ENCODE assay signal across 25 mouse cellular contexts in genomic region chrX:109845094-109845648, GRCm38 (mm10).
A peak's percentile ranks its signal among the peaks of the same experiment; 100 is the strongest.
DNase-seq lines count a peak whose midpoint lies in the region; ATAC-seq and TF ChIP-seq lines count a peak whose summit lies in the region.
"Had no signal": no experiment of that assay in that cellular context is flagged by ENCODE, and none has a peak within 500 bp of the region (broad histone marks: within the 10 kb centered on the region; RNA-seq: fewer than 3 reads in every experiment).

No protein-coding gene starts in this region.

- H3K36me3 ChIP-seq in forebrain, embryonic 14.5 days (ENCODE audit: control insufficient read depth, insufficient read depth, low read length) = no peaks in the 10 kb centered on the region
- no peaks in the 10 kb centered on the region for H3K36me3 ChIP-seq in forebrain, postnatal 0 days (ENCODE audit: insufficient read depth)
- H3K36me3 ChIP-seq: G1E; heart, embryonic 10.5 days; heart, embryonic 13.5 days; hindbrain, embryonic 12.5 days; hindbrain, embryonic 15.5 days had no signal

- H3K4me1 ChIP-seq in forebrain, embryonic 14.5 days (ENCODE audit: control insufficient read depth, insufficient read depth, low read length) = no peaks in the 10 kb centered on the region
- no peaks in the 10 kb centered on the region for H3K4me1 ChIP-seq in forebrain, postnatal 0 days (ENCODE audit: insufficient read depth)
- H3K4me1 ChIP-seq: heart, embryonic 10.5 days; heart, embryonic 13.5 days; hindbrain, embryonic 12.5 days; hindbrain, embryonic 15.5 days had no signal

- TF ChIP-seq POLR2A in brain, embryonic 14.5 days (IDR thresholded peaks at IDR 0.05; ENCODE audit: borderline replicate concordance, extremely low read depth, insufficient read depth, insufficient read length, poor library complexity, severe bottlenecking) = no peak

- peak; percentile 1 for DNase-seq in brain, adult 2 months (ENCODE audit: low read depth, low spot score)
- peak; percentile 77 for DNase-seq in brain, embryonic 14.5 days (ENCODE audit: low read depth)
- DNase-seq in forebrain, embryonic 14.5 days (ENCODE audit: low spot score) = peak; percentile 65
- peak; percentile 13 for DNase-seq in forebrain, postnatal 0 days
- DNase-seq in frontal cortex, postnatal 10 days (ENCODE audit: low spot score in 2 of 2) = no peak
- no peak for DNase-seq in urinary bladder, postnatal 10 days (ENCODE audit: low spot score)
- DNase-seq: adrenal gland, postnatal 10 days; adrenal gland, postnatal 36 days; cerebellum, adult 11-12 months; cerebellum, adult 8-10 months; cerebellum, postnatal 14 days; gastrocnemius, postnatal 10 days; gastrocnemius, postnatal 36 days; heart, adult 2 months; heart, postnatal 14 days; heart, postnatal 4 days; kidney, adult 2 months had no signal

- no peak overlapping the region for H3K27ac ChIP-seq in forebrain, embryonic 14.5 days (ENCODE audit: low read depth, low read length)
- no peak overlapping the region for H3K27ac ChIP-seq in forebrain, postnatal 0 days (ENCODE audit: low read depth, low read length)
- H3K27ac ChIP-seq: heart, adult 2 months; heart, embryonic 10.5 days; heart, embryonic 13.5 days; hindbrain, embryonic 12.5 days; hindbrain, embryonic 15.5 days had no signal

- no peaks in the 10 kb centered on the region for H3K9me3 ChIP-seq in forebrain, embryonic 14.5 days (replicated peaks; ENCODE audit: control insufficient read depth, low read length)
- H3K9me3 ChIP-seq in forebrain, postnatal 0 days (ENCODE audit: low read length) = no peaks in the 10 kb centered on the region
- H3K9me3 ChIP-seq: G1E; heart, embryonic 10.5 days; heart, embryonic 13.5 days; hindbrain, embryonic 12.5 days; hindbrain, embryonic 15.5 days had no signal

- 49% methylated on average over 2 of the region's 2 CpGs for WGBS in forebrain, embryonic 14.5 days
- 43% methylated on average over 2 of the region's 2 CpGs for WGBS in forebrain, postnatal 0 days

- ATAC-seq in forebrain, embryonic 14.5 days = peak; percentile 86
- peak; percentile 69; the same call in 1 of the 2 replicates for ATAC-seq in forebrain, postnatal 0 days
- ATAC-seq: intestine, postnatal 0 days; Patski had no signal

- no peaks in the 10 kb centered on the region for H3K27me3 ChIP-seq in forebrain, embryonic 14.5 days (replicated peaks; ENCODE audit: control insufficient read depth, insufficient read depth, low read length)
- H3K27me3 ChIP-seq in forebrain, postnatal 0 days (ENCODE audit: insufficient read depth, low read length) = no peaks in the 10 kb centered on the region
- H3K27me3 ChIP-seq: CH12.LX; heart, embryonic 13.5 days; hindbrain, embryonic 12.5 days; hindbrain, embryonic 15.5 days had no signal

- TF ChIP-seq CTCF in brain, embryonic 14.5 days (IDR thresholded peaks at IDR 0.05; ENCODE audit: borderline replicate concordance, extremely low read depth, insufficient read depth, insufficient read length) = no peak
- TF ChIP-seq CTCF in forebrain, postnatal 0 days (IDR thresholded peaks at IDR 0.05; ENCODE audit: low read depth) = no peak

- H3K4me2 ChIP-seq in forebrain, embryonic 14.5 days (ENCODE audit: low read length) = no peak overlapping the region
- H3K4me2 ChIP-seq in forebrain, postnatal 0 days (ENCODE audit: low read depth) = no peak overlapping the region
- H3K4me2 ChIP-seq: heart, embryonic 13.5 days; hindbrain, embryonic 12.5 days; hindbrain, embryonic 15.5 days had no signal

- no peak overlapping the region for H3K4me3 ChIP-seq in forebrain, embryonic 14.5 days (ENCODE audit: low read depth, low read length)
- H3K4me3 ChIP-seq in forebrain, postnatal 0 days (ENCODE audit: low read depth, low read length) = no peak overlapping the region
- H3K4me3 ChIP-seq: heart, adult 2 months; heart, embryonic 10.5 days; heart, embryonic 13.5 days; hindbrain, embryonic 12.5 days; hindbrain, embryonic 15.5 days had no signal

- no peak overlapping the region for H3K9ac ChIP-seq in forebrain, embryonic 14.5 days (ENCODE audit: low read length)
- no peak overlapping the region for H3K9ac ChIP-seq in forebrain, postnatal 0 days
- H3K9ac ChIP-seq: heart, embryonic 13.5 days; hindbrain, embryonic 12.5 days; hindbrain, embryonic 15.5 days had no signal

Comparison
In these comparisons a context has a peak if more than half of its experiments do, and no peak if none do; other contexts are left out.
1. DNase-seq: peak in brain, adult 2 months (single experiment), brain, embryonic 14.5 days (single experiment), forebrain, embryonic 14.5 days (single experiment) and forebrain, postnatal 0 days (single experiment); none in frontal cortex, postnatal 10 days (0 of 2) and urinary bladder, postnatal 10 days (single experiment).